8 mouse cellular contexts compared by ENCODE assay signal in genomic region chr7:29180854-29181236, GRCm38 (mm10). TPM values are rescaled to one million over a fixed set of nuclear protein-coding genes. Genes with fewer than 3 reads are reported as not detected.
DNase-seq lines count a peak whose midpoint lies in the region; ATAC-seq and TF ChIP-seq lines count a peak whose summit lies in the region.

No protein-coding gene starts in this region.

- no peak overlapping the region; the same call in 1 of the 2 replicates for H3K27ac ChIP-seq in heart, embryonic 15.5 days
- peak overlapping the region; percentile 84 for H3K27ac ChIP-seq in bone marrow, adult 2 months (ENCODE audit: control insufficient read depth, insufficient read depth, low read depth, low read length, poor library complexity)
- no peak overlapping the region for H3K27ac ChIP-seq in hindbrain, embryonic 11.5 days (ENCODE audit: low read depth, low read length)
- no peak overlapping the region for H3K27ac ChIP-seq in midbrain, embryonic 11.5 days (ENCODE audit: low read depth, low read length)

- peak overlapping the region; percentile 71 for H3K4me2 ChIP-seq in heart, embryonic 15.5 days
- peak overlapping the region; percentile 80 for H3K4me2 ChIP-seq in hindbrain, embryonic 11.5 days (replicated peaks; ENCODE audit: low read depth, low read length)
- peak overlapping the region; percentile 26; the same call in 1 of the 2 replicates for H3K4me2 ChIP-seq in midbrain, embryonic 11.5 days

- H3K9me3 ChIP-seq in heart, embryonic 15.5 days (replicated peaks): no peaks in the 10 kb centered on the region
- no peaks in the 10 kb centered on the region for H3K9me3 ChIP-seq in hindbrain, embryonic 11.5 days (ENCODE audit: control insufficient read depth, low read length)
- no peaks in the 10 kb centered on the region for H3K9me3 ChIP-seq in midbrain, embryonic 11.5 days (ENCODE audit: control insufficient read depth, low read length)

- H3K4me3 ChIP-seq in heart, embryonic 15.5 days: peak overlapping the region; percentile 91
- H3K4me3 ChIP-seq in bone marrow, adult 2 months (replicated peaks; ENCODE audit: control insufficient read depth, low read depth, low read length): peak overlapping the region; percentile 96
- H3K4me3 ChIP-seq in hindbrain, embryonic 11.5 days (ENCODE audit: low read depth, low read length): peak overlapping the region; percentile 89
- peak overlapping the region; percentile 54 for H3K4me3 ChIP-seq in midbrain, embryonic 11.5 days (ENCODE audit: low read depth, low read length)

- no peak for DNase-seq in heart, adult 8-10 months (ENCODE audit: low spot score)
- no peak for DNase-seq in hindbrain, embryonic 11.5 days (ENCODE audit: low spot score)
- peak; percentile 86 for DNase-seq in midbrain, embryonic 11.5 days (ENCODE audit: low spot score, missing footprints)
- DNase-seq in cerebellum, adult 8-10 months: no peak
- no peak for DNase-seq in right cerebral cortex, postnatal 14 days
- DNase-seq in cerebellum, postnatal 14 days: no peak

- no peak for ATAC-seq in heart, embryonic 15.5 days (replicated peaks; ENCODE audit: insufficient number of reproducible peaks, insufficient read depth, low FRiP score, low read depth)
- ATAC-seq in hindbrain, embryonic 11.5 days (ENCODE audit: low FRiP score): peak; percentile 52
- ATAC-seq in midbrain, embryonic 11.5 days (ENCODE audit: low FRiP score): no peak

- H3K27me3 ChIP-seq in heart, embryonic 15.5 days: no peaks in the 10 kb centered on the region
- no peaks in the 10 kb centered on the region for H3K27me3 ChIP-seq in hindbrain, embryonic 11.5 days (ENCODE audit: control insufficient read depth, insufficient read depth, low read length)
- no peaks in the 10 kb centered on the region for H3K27me3 ChIP-seq in midbrain, embryonic 11.5 days (ENCODE audit: control insufficient read depth, insufficient read depth, low read length)

- H3K9ac ChIP-seq in heart, embryonic 15.5 days: no peak overlapping the region
- no peak overlapping the region for H3K9ac ChIP-seq in hindbrain, embryonic 11.5 days (ENCODE audit: low read depth, low read length)
- H3K9ac ChIP-seq in midbrain, embryonic 11.5 days (ENCODE audit: low read length): no peak overlapping the region

- 37% methylated on average over 5 of the region's 5 CpGs for WGBS in heart, embryonic 15.5 days
- WGBS in bone marrow, adult 2 months: 40% methylated on average over 5 of the region's 5 CpGs
- 42% methylated on average over 5 of the region's 5 CpGs for WGBS in hindbrain, embryonic 11.5 days
- 42% methylated on average over 5 of the region's 5 CpGs for WGBS in midbrain, embryonic 11.5 days

- H3K4me1 ChIP-seq in heart, embryonic 15.5 days (replicated peaks): peaks cover 13% of the 10 kb centered on the region
- H3K4me1 ChIP-seq in bone marrow, adult 2 months (ENCODE audit: control insufficient read depth, insufficient read depth, low read length): peaks cover 2% of the 10 kb centered on the region; the same call in 1 of the 2 replicates
- peaks cover 6% of the 10 kb centered on the region; the same call in 1 of the 2 replicates for H3K4me1 ChIP-seq in hindbrain, embryonic 11.5 days (replicated peaks; ENCODE audit: control insufficient read depth, insufficient read depth, low read length)
- H3K4me1 ChIP-seq in midbrain, embryonic 11.5 days (ENCODE audit: control insufficient read depth, insufficient read depth, low read length): peaks cover 10% of the 10 kb centered on the region

- no peak for TF ChIP-seq CTCF in bone marrow, adult 2 months (IDR thresholded peaks at IDR 0.05; ENCODE audit: control insufficient read depth, insufficient read depth, low read length)

- peaks cover 8% of the 10 kb centered on the region for H3K36me3 ChIP-seq in heart, embryonic 15.5 days
- no peaks in the 10 kb centered on the region for H3K36me3 ChIP-seq in hindbrain, embryonic 11.5 days (ENCODE audit: control insufficient read depth, insufficient read depth, low read length)
- H3K36me3 ChIP-seq in midbrain, embryonic 11.5 days (ENCODE audit: control insufficient read depth, insufficient read depth, low read length): peaks cover 3% of the 10 kb centered on the region; the same call in 1 of the 2 replicates

- TF ChIP-seq POLR2A in bone marrow, adult 2 months (IDR thresholded peaks at IDR 0.05; ENCODE audit: borderline replicate concordance, control insufficient read depth, low read depth, low read length): no peak

RNA-seq across cellular contexts. Expression of gene Psmd8, which starts 0.3 kb away (rescaled TPM):
- 204 and 207 TPM in 2 replicates for polyA plus RNA-seq in heart, embryonic 15.5 days (2015; fragmentation: Nextera tagmentation; extraction: Ambion mirVana)
- 100 to 1,000 TPM; 116 to 132 (median 121) TPM for total RNA-seq in heart, adult 8-10 months (2022)
- 93.2 and 170 TPM in 2 replicates for polyA plus RNA-seq in bone marrow, adult 2 months (2011; ENCODE audit: insufficient read depth, insufficient read length, low replicate concordance, missing spikeins)
- 338 and 343 TPM in 2 replicates for polyA plus RNA-seq in hindbrain, embryonic 11.5 days (2014; fragmentation: Nextera tagmentation; extraction: Ambion mirVana)
- polyA plus RNA-seq in midbrain, embryonic 11.5 days (2014; fragmentation: Nextera tagmentation; extraction: Ambion mirVana): 322 and 332 TPM in 2 replicates

RNA-seq across cellular contexts. Expression of gene Spred3, which starts 10.6 kb away (rescaled TPM):
- 1.2 and 1.5 TPM in 2 replicates for polyA plus RNA-seq in heart, embryonic 15.5 days (2015; fragmentation: Nextera tagmentation; extraction: Ambion mirVana)
- total RNA-seq in heart, adult 8-10 months (2022): under 1 TPM; 0.23 to 0.75 (median 0.52) TPM
- 2.3 and 7.1 TPM in 2 replicates for polyA plus RNA-seq in bone marrow, adult 2 months (2011; ENCODE audit: insufficient read depth, insufficient read length, low replicate concordance, missing spikeins)
- 4.6 and 6.5 TPM in 2 replicates for polyA plus RNA-seq in hindbrain, embryonic 11.5 days (2014; fragmentation: Nextera tagmentation; extraction: Ambion mirVana)
- 4.9 and 5.1 TPM in 2 replicates for polyA plus RNA-seq in midbrain, embryonic 11.5 days (2014; fragmentation: Nextera tagmentation; extraction: Ambion mirVana)

RNA-seq across cellular contexts. Expression of gene Ggn, which starts 10.8 kb away (rescaled TPM):
- 0.28 and 0.53 TPM in 2 replicates for polyA plus RNA-seq in heart, embryonic 15.5 days (2015; fragmentation: Nextera tagmentation; extraction: Ambion mirVana)
- total RNA-seq in heart, adult 8-10 months (2022): under 1 TPM in 3 of 4 experiments, not detected in 1; 0.14 to 0.37 (median 0.28) TPM
- polyA plus RNA-seq in bone marrow, adult 2 months (2011; ENCODE audit: insufficient read depth, insufficient read length, low replicate concordance, missing spikeins): 0.59 TPM in 1 of 2 replicates, not detected in the other
- 0.45 and 0.69 TPM in 2 replicates for polyA plus RNA-seq in hindbrain, embryonic 11.5 days (2014; fragmentation: Nextera tagmentation; extraction: Ambion mirVana)
- polyA plus RNA-seq in midbrain, embryonic 11.5 days (2014; fragmentation: Nextera tagmentation; extraction: Ambion mirVana): 0.60 and 0.63 TPM in 2 replicates

RNA-seq across cellular contexts. Expression of gene Fam98c, which starts 24.8 kb away (rescaled TPM):
- 15.6 and 19.9 TPM in 2 replicates for polyA plus RNA-seq in heart, embryonic 15.5 days (2015; fragmentation: Nextera tagmentation; extraction: Ambion mirVana)
- total RNA-seq in heart, adult 8-10 months (2022): 10 to 100 TPM; 10.4 to 12.6 (median 10.8) TPM
- 37.8 and 56.8 TPM in 2 replicates for polyA plus RNA-seq in bone marrow, adult 2 months (2011; ENCODE audit: insufficient read depth, insufficient read length, low replicate concordance, missing spikeins)
- polyA plus RNA-seq in hindbrain, embryonic 11.5 days (2014; fragmentation: Nextera tagmentation; extraction: Ambion mirVana): 14.8 and 16.5 TPM in 2 replicates
- 13.6 and 14.8 TPM in 2 replicates for polyA plus RNA-seq in midbrain, embryonic 11.5 days (2014; fragmentation: Nextera tagmentation; extraction: Ambion mirVana)

RNA-seq across cellular contexts. Expression of gene Catsperg1, which starts 33.0 kb away (rescaled TPM):
- 0.25 and 0.84 TPM in 2 replicates for polyA plus RNA-seq in heart, embryonic 15.5 days (2015; fragmentation: Nextera tagmentation; extraction: Ambion mirVana)
- under 1 TPM in 3 of 4 experiments, not detected in 1; 0.24 to 0.34 (median 0.25) TPM for total RNA-seq in heart, adult 8-10 months (2022)
- polyA plus RNA-seq in bone marrow, adult 2 months (2011; ENCODE audit: insufficient read depth, insufficient read length, low replicate concordance, missing spikeins): 1.7 and 4.1 TPM in 2 replicates
- 0.51 and 0.59 TPM in 2 replicates for polyA plus RNA-seq in hindbrain, embryonic 11.5 days (2014; fragmentation: Nextera tagmentation; extraction: Ambion mirVana)
- 0.36 and 1.2 TPM in 2 replicates for polyA plus RNA-seq in midbrain, embryonic 11.5 days (2014; fragmentation: Nextera tagmentation; extraction: Ambion mirVana)

Comparison
In these comparisons a context has a peak if more than half of its experiments do, and no peak if none do; other contexts are left out.
1. H3K4me2 ChIP-seq: peak in every context shown above with its lines; median percentile 80 in hindbrain, embryonic 11.5 days; 71 in heart, embryonic 15.5 days; 26 in midbrain, embryonic 11.5 days.